Mouse (Mus musculus) heart, postnatal 25 days (tissue): ENCODE results near the gene Hspb8. TPM values are rescaled to one million over a fixed set of nuclear protein-coding genes. Genes with fewer than 3 reads are reported as not detected.

Experiments used
- total RNA-seq, 2 experiments: library from RNA; stranded (reverse); gene quantifications; 2 replicates each; pipeline ENCODE4 v1.2.3; 2021

Hspb8 gene
- total RNA-seq, 2 experiments from 2014 or later = 344 to 368 TPM

Other genes starting within 250 kb of the Hspb8 start
- gene Ccdc60, start 133.9 kb downstream of the Hspb8 start, total RNA-seq = not detected
- gene Srrm4, start 169.0 kb upstream of the Hspb8 start, total RNA-seq = 1 to 10 TPM; 8.0 to 9.6 TPM